In the genomic region with DNA sequence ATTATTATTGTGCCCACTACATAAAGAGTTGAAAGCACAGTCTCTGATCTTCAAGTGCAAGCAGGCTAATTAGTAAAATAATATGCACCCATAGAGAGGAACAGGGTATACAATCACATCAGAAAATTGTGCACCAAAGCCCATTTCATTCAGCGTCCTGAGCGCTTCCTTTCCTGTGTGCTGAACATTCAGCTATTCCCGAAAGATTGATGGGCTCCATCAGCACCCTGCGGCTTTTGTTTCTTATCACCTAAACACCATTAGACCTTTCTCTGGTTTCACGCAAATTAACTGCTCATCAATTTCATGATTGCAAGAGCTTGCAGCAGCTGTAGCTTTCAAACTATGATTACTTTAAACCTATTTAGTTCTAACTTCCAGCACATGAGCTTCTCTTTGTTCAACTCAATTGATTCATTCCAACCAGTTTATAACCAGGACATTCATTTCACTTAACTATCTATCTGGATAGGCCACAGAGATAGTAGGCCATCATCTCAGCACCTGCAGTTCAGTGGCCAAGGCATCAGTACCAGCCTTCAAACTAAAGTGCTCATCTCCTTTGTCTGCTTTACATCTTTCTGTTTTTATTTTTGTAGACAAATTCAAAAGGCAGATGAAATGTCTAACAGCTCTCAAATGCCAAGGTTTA, we compare ENCODE assay signal across 15 mouse cellular contexts. TPM values are rescaled to one million over a fixed set of nuclear protein-coding genes. Genes with fewer than 3 reads are reported as not detected.
"Had no signal": no experiment of that assay in that cellular context is flagged by ENCODE, and none has a peak within 500 bp of the region (broad histone marks: within the 10 kb centered on the region; RNA-seq: fewer than 3 reads in every experiment).

No protein-coding gene starts in this region.

- H3K27ac ChIP-seq: kidney, postnatal 0 days; limb, embryonic 12.5 days; liver, embryonic 14.5 days; midbrain, embryonic 15.5 days had no signal

- H3K9me3 ChIP-seq: limb, embryonic 12.5 days; midbrain, embryonic 15.5 days had no signal

- H3K36me3 ChIP-seq: limb, embryonic 12.5 days; midbrain, embryonic 15.5 days had no signal

- ATAC-seq: lung, postnatal 0 days; midbrain, embryonic 15.5 days had no signal

- H3K4me3 ChIP-seq: limb, embryonic 12.5 days; midbrain, embryonic 15.5 days had no signal

- H3K4me2 ChIP-seq: limb, embryonic 12.5 days; midbrain, embryonic 11.5 days; midbrain, embryonic 15.5 days had no signal

- DNase-seq: kidney, adult 9 months; kidney, postnatal 36 days; lung, adult 18-20 months; lung, postnatal 4 days; right cerebral cortex, adult 18-20 months; right cerebral cortex, postnatal 25 days; thymus, postnatal 36 days had no signal

- H3K27me3 ChIP-seq: limb, embryonic 12.5 days; midbrain, embryonic 15.5 days had no signal

- H3K9ac ChIP-seq: limb, embryonic 12.5 days; liver, embryonic 14.5 days; midbrain, embryonic 15.5 days had no signal

- H3K4me1 ChIP-seq: limb, embryonic 12.5 days; midbrain, embryonic 15.5 days had no signal

RNA-seq across cellular contexts. Expression of gene Adarb2, which starts 45.5 kb away (rescaled TPM):
- polyA plus RNA-seq: liver, adult 2 months; lung, postnatal 0 days; small intestine, adult 2 months had no signal
